9 mouse cellular contexts compared by ENCODE assay signal in genomic region chr16:8494268-8494667, GRCm38 (mm10). TPM values are rescaled to one million over a fixed set of nuclear protein-coding genes. Genes with fewer than 3 reads are reported as not detected.
A peak's percentile ranks its signal among the peaks of the same experiment; 100 is the strongest.
DNase-seq lines count a peak whose midpoint lies in the region; ATAC-seq and TF ChIP-seq lines count a peak whose summit lies in the region.
"Had no signal": no experiment of that assay in that cellular context is flagged by ENCODE, and none has a peak within 500 bp of the region (broad histone marks: within the 10 kb centered on the region; RNA-seq: fewer than 3 reads in every experiment).

No protein-coding gene starts in this region.

- ATAC-seq in midbrain, embryonic 13.5 days: peak; percentile 78

- no peak overlapping the region for H3K9ac ChIP-seq in midbrain, embryonic 13.5 days (replicated peaks)
- H3K9ac ChIP-seq: neural tube, embryonic 12.5 days had no signal

- H3K9me3 ChIP-seq in midbrain, embryonic 13.5 days: no peaks in the 10 kb centered on the region
- H3K9me3 ChIP-seq: neural tube, embryonic 12.5 days had no signal

- DNase-seq in 3T3-L1 (ENCODE audit: low read depth, low spot score): peak; percentile 87
- DNase-seq in T-cell, adult 2 months (ENCODE audit: low spot score): peak; percentile 38
- DNase-seq in cerebellum, postnatal 14 days: peak; percentile 82 to 85
- peak; percentile 40 to 60 for DNase-seq in frontal cortex, postnatal 25 days (ENCODE audit: low spot score in 2 of 2)
- DNase-seq in induced T-regulatory cell, adult 2 months (ENCODE audit: low read depth): peak; percentile 80
- peak; percentile 61 to 66 for DNase-seq in left cerebral cortex, postnatal 10 days (ENCODE audit: extremely low spot score in 1 of 2, low spot score in 2 of 2)
- DNase-seq in spleen, adult 2 months (ENCODE audit: low read depth in 1 of 2, low spot score in 2 of 2): peak; percentile 29 to 40

- H3K27ac ChIP-seq in midbrain, embryonic 13.5 days: no peak overlapping the region
- H3K27ac ChIP-seq in spleen, adult 2 months (ENCODE audit: insufficient read depth, low read length): no peak overlapping the region
- H3K27ac ChIP-seq: neural tube, embryonic 12.5 days had no signal

- H3K4me1 ChIP-seq in midbrain, embryonic 13.5 days (replicated peaks): 0 out of 2 replicates have a peak, but pooled peaks cover 9% of the 10 kb centered on the region
- no peaks in the 10 kb centered on the region for H3K4me1 ChIP-seq in spleen, adult 2 months (ENCODE audit: control insufficient read depth, insufficient read depth, insufficient read length)

- no peak for TF ChIP-seq POLR2A in spleen, adult 2 months (IDR thresholded peaks at IDR 0.05; ENCODE audit: low read depth, low read length)

- TF ChIP-seq CTCF in spleen, adult 2 months (IDR thresholded peaks at IDR 0.05; ENCODE audit: extremely low read depth, insufficient read depth, insufficient read length, insufficient replicate concordance): peak; percentile 73; the same call in 1 of the 2 replicates

- no peaks in the 10 kb centered on the region; the same call in 1 of the 2 replicates for H3K27me3 ChIP-seq in midbrain, embryonic 13.5 days
- no peaks in the 10 kb centered on the region for H3K27me3 ChIP-seq in spleen, adult 2 months (ENCODE audit: control insufficient read depth, insufficient read depth, low read length)
- H3K27me3 ChIP-seq: neural tube, embryonic 12.5 days had no signal

- no peak overlapping the region for H3K4me3 ChIP-seq in midbrain, embryonic 13.5 days (replicated peaks)
- H3K4me3 ChIP-seq in spleen, adult 2 months (ENCODE audit: extremely low read depth, insufficient read depth, insufficient read length): no peak overlapping the region
- H3K4me3 ChIP-seq: neural tube, embryonic 12.5 days had no signal

- H3K36me3 ChIP-seq in midbrain, embryonic 13.5 days: peaks cover 17% of the 10 kb centered on the region
- H3K36me3 ChIP-seq in spleen, adult 2 months (ENCODE audit: control insufficient read depth, insufficient read depth, low read length): no peaks in the 10 kb centered on the region

- H3K4me2 ChIP-seq in midbrain, embryonic 13.5 days (replicated peaks): no peak overlapping the region
- H3K4me2 ChIP-seq: neural tube, embryonic 12.5 days had no signal

- WGBS in midbrain, embryonic 13.5 days: 21% methylated on average over 4 of the region's 4 CpGs
- 22% methylated on average over 4 of the region's 4 CpGs for WGBS in spleen, adult 2 months

- intact Hi-C loops in left cerebral cortex, postnatal 10 days (cut with DNase I): loop anchor here (2.0 to 5.0 kb wide), 3 partner anchors 87 to 183 kb away; partner anchors contain the start of genes Pmm2 and Tmem186

RNA-seq across cellular contexts. Expression of gene Abat, which starts 19.0 kb away (rescaled TPM):
- 100 to 1,000 TPM; 132 to 140 TPM for total RNA-seq in left cerebral cortex, postnatal 10 days (2021)
- 55.2 and 61.4 TPM in 2 replicates for polyA plus RNA-seq in midbrain, embryonic 13.5 days (2015; fragmentation: Nextera tagmentation; extraction: Ambion mirVana)
- 4.6 and 5.1 TPM in 2 replicates for polyA plus RNA-seq in spleen, adult 2 months (2012; rRNA removed)

RNA-seq across cellular contexts. Expression of gene Mettl22, which starts 23.7 kb away (rescaled TPM):
- 10 to 100 TPM; 35.5 to 37.6 TPM for total RNA-seq in left cerebral cortex, postnatal 10 days (2021)
- 31.4 and 33.5 TPM in 2 replicates for polyA plus RNA-seq in midbrain, embryonic 13.5 days (2015; fragmentation: Nextera tagmentation; extraction: Ambion mirVana)
- polyA plus RNA-seq in spleen, adult 2 months (2012; rRNA removed): 16.8 and 21.7 TPM in 2 replicates

Comparison
In these comparisons a context has a peak if more than half of its experiments do, and no peak if none do; other contexts are left out.
1. DNase-seq: peak in every context shown above with its lines; median percentile 87 in 3T3-L1; 84 in cerebellum, postnatal 14 days; 80 in induced T-regulatory cell, adult 2 months; 64 in left cerebral cortex, postnatal 10 days; 50 in frontal cortex, postnatal 25 days; 38 in T-cell, adult 2 months; 34 in spleen, adult 2 months.